Mouse (Mus musculus): Measurements from ENCODE around the gene Fsip1. TPM values are rescaled to one million over a fixed set of nuclear protein-coding genes. Genes with fewer than 3 reads are reported as not detected.

Fsip1 gene
- total RNA-seq, 2 experiments from 2014 or later: 0.23 TPM; not detected in 1

DNA sequence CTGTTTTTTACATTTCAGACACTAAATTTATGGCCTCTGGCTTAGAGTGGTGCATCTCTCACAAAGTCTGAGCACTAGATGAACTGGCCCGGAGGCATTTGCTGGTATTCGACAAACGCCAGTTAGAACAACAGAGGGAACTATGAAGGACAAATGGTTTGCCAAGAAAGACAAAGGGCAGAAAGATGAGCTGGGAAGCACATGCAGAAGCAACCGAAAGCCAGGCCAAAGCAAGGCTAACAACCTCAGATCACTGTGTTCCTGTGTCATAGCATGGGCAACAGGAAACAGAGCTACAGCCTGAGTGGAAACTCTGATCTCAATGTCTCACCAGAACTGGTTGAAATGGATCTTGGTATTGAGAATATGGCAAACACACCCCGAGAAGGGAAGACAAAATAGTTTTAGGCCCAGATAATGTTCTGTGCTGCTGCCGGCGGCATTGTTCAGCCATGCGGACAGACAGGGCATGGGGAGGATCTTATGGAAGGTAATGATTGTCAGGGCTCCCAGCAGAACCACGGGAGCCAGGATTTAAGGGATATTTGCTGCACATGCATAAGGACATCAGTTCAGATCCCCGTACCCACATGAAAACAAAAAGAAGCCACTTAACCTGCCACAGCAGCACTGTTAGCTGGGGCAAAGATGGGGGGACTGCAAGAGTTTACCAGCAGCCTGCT is 169.6 kb downstream of the Fsip1 start:
- DNase-seq: no peak

DNA sequence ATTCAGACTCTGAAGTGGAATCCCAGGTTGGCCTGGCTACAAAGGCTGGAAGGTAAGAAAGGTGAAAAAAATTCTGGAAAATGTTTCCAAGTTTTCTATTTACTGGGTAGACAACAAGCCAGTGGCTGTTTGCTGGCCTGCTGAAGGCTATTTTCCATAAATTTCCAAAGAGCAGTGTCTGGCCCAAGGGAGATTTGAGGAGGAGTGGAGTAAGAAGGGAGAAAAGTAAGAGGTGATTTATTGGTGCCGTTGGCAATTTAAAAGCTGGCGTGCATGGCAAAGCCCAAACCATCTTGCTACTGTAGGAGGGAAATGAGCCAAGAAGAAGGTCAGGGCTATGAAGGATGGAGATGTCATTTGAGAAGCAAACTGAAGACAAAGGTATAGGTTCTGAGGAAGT is 171.1 kb downstream of the Fsip1 start:
- DNase-seq: no peak

DNA sequence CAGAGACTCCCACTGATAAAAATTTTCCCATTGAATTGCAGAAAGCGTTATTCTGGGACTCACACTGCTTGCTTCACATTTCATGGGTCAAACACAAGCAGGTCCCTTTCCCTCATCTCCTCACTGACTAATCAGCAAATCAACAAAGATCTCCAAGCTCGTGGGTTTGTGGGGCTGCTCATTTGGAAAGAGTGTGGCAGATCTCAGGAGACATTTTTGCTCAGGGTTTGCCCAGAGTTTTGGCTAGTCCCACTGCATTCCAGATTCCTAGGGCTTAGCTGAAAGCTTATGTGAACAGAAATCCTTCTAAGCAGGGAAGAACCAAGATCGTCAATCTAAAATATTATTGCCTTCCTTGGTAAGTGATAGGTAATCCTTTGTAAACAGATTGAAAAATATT is 172.1 kb downstream of the Fsip1 start:
- no peak for DNase-seq

DNA sequence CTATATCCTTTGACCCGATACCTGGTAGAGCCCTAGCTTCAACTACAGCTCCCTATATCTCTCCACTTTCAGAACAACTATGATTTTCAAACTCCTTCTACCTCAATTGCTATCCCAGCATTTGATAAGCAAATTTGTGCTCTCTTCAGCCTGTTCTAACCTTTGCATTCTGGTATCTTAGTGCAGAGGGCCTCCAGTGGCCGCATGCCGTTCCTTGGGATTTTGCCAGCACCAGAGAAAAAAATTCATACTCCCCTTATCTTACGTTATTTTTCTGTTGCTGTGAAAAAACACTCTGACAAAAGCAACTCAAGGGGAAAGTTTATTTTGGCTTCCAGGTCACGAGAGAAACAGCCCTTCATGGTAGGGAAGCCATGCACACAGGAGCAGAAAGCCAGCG is 173.1 kb downstream of the Fsip1 start:
- peak; percentile 37 for DNase-seq

DNA sequence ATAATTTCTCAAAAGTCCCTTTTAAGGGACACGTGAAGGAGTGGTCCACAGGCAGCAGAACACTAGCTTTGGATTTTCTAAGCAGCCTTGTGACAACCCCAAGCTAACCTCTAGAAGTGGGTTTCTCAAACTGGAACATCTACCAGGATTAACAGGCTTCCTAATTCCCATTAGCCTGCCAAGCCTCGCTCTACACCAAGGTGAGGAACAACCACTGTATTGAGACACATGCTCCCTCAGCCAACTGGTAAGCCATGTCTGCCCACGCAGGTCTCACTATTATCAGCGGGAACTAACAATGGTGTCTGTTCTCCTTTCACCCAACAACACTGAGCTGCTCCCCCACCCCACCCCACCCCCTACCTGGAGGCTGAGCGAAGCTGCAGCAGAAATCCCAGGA is 175.2 kb downstream of the Fsip1 start:
- DNase-seq: no peak

Small RNA genes within 50 kb of the gene (microRNA-seq; reads per million reads assigned to microRNA genes)
- gene Gm22800: 0 reads per million in 2 experiments

Other genes with a start within 250 kb of the Fsip1 start
- 10 to 100 TPM; 63.1 to 71.3 TPM for gene Thbs1, start 145.1 kb downstream of the Fsip1 start, total RNA-seq (2021)
- gene Gpr176, start 116.5 kb upstream of the Fsip1 start, total RNA-seq (2021): 1 to 10 TPM in 1 of 2 experiments, under 1 TPM in 1; 0.76 to 1.1 TPM
- gene Eif2ak4, start 131.7 kb upstream of the Fsip1 start, total RNA-seq (2021): 10 to 100 TPM; 14.1 to 14.3 TPM
- 100 to 1,000 TPM; 104 to 111 TPM for gene Srp14, start 222.7 kb upstream of the Fsip1 start, total RNA-seq (2021)